Mouse (Mus musculus) ES-Bruce4 (cell line): ENCODE data around the gene Irf2. TPM values are rescaled to one million over a fixed set of nuclear protein-coding genes. Genes with fewer than 3 reads are reported as not detected.

ENCODE experiments used
- H3K27ac ChIP-seq: 2 replicates; pipeline ENCODE4 v1.5.1; 2012; ENCODE audit warnings: low read length, inconsistent platforms; ENCODE audit not compliant: insufficient read depth
- H3K27me3 ChIP-seq: 2 replicates; pipeline ENCODE4 v1.6.1; 2012; ENCODE audit warnings: mild to moderate bottlenecking, low read length, inconsistent platforms; ENCODE audit not compliant: control insufficient read depth, poor library complexity, insufficient read depth, severe bottlenecking
- H3K36me3 ChIP-seq: 2 replicates; pipeline ENCODE4 v1.6.1; 2012; ENCODE audit warnings: inconsistent platforms, mild to moderate bottlenecking, low read length, moderate library complexity; ENCODE audit not compliant: control insufficient read depth, poor library complexity, insufficient read depth, severe bottlenecking
- H3K4me1 ChIP-seq: one replicate; pipeline ENCODE4 v1.8.1; 2011; ENCODE audit warnings: low read length; ENCODE audit not compliant: control insufficient read depth, insufficient read depth
- H3K4me3 ChIP-seq: 2 replicates; pipeline ENCODE4 v1.5.1; 2011; ENCODE audit warnings: low read depth, mild to moderate bottlenecking, low read length
- H3K9ac ChIP-seq: 2 replicates; pipeline ENCODE4 v1.6.1; 2012; ENCODE audit warnings: low read depth, mild to moderate bottlenecking, inconsistent platforms; ENCODE audit not compliant: poor library complexity, severe bottlenecking
- H3K9me3 ChIP-seq: replicated peaks from 2 replicates; pipeline ENCODE4 v1.6.1; 2012; ENCODE audit warnings: mild to moderate bottlenecking, low read length, inconsistent platforms; ENCODE audit not compliant: control insufficient read depth, poor library complexity, insufficient read depth, severe bottlenecking
- CTCF ChIP-seq: IDR thresholded peaks from one replicate; pipeline ENCODE4 v1.8.1; 2011; ENCODE audit warnings: low read depth, low read length
- EP300 ChIP-seq: IDR thresholded peaks from 2 replicates; pipeline ENCODE4 v1.6.1; 2011; ENCODE audit warnings: low read depth, low read length; ENCODE audit not compliant: insufficient read depth
- POLR2A ChIP-seq: IDR thresholded peaks from one replicate; pipeline ENCODE4 v1.8.1; 2011; ENCODE audit warnings: low read length; ENCODE audit not compliant: insufficient read depth
- polyA plus RNA-seq: library from polyadenylated mRNA; stranded (reverse); fragments of >200 nt; gene quantifications from 2 replicates; pipeline ENCODE4 v1.2.4, GENCODE M21; 2011; ENCODE audit warnings: low read depth; ENCODE audit not compliant: missing spikeins, insufficient read depth, insufficient read length

Gene Irf2
- polyA plus RNA-seq, 1 experiment, result 17.6 TPM

DNA sequence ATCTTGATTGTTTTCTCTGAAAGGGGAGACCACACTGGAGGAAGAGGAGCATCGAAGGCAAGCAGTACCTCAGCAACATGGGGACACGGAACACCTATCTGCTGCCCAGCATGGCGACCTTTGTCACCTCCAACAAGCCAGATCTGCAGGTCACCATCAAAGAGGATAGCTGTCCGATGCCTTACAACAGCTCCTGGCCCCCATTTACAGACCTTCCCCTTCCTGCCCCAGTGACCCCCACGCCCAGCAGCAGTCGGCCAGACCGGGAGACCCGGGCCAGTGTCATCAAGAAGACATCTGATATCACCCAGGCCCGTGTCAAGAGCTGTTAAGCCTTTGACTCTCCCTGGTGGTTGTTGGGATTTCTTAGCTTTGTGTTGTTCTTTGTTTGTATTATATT, 106.4 kb downstream of the Irf2 start:
- Histone ChIP-seq H3K36me3 (no peaks in the 10 kb centered on the region), H3K27ac (no peak overlapping the region), H3K4me3 (no peak overlapping the region), H3K9me3 (no peaks in the 10 kb centered on the region), H3K9ac (no peak overlapping the region), H3K27me3 (no peaks in the 10 kb centered on the region), H3K4me1 (peaks cover 2% of the 10 kb centered on the region)
- TF ChIP-seq CTCF (no peak), POLR2A (no peak), EP300 (no peak)

DNA sequence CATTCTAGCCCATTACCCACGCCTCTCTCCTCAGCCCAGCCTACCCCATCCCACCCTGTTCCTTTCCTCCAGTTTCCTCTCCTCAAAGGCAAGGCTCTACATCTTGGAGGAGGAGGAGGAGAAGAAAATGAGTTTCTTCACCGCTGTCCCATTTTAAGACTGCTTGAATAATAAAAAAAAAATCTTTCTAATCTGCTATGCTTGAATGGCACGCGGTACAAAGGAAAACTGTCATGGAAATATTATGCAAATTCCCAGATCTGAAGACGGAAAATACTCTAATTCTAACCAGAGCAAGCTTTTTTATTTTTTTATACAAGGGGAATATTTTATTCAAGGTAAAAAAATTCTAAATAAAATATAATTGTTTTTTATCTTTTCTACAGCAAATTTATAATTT, 107.4 kb downstream of the Irf2 start:
- H3K4me1 ChIP-seq, result peaks cover 2% of the 10 kb centered on the region
- H3K9ac ChIP-seq, result no peak overlapping the region
- H3K4me3 ChIP-seq, result no peak overlapping the region
- TF ChIP-seq POLR2A (no peak), EP300 (no peak), CTCF (no peak)
- H3K36me3 ChIP-seq, result no peaks in the 10 kb centered on the region
- H3K27ac ChIP-seq, result no peak overlapping the region
- H3K9me3 ChIP-seq, result no peaks in the 10 kb centered on the region; the same call in 1 of the 2 replicates
- no peaks in the 10 kb centered on the region for H3K27me3 ChIP-seq

DNA sequence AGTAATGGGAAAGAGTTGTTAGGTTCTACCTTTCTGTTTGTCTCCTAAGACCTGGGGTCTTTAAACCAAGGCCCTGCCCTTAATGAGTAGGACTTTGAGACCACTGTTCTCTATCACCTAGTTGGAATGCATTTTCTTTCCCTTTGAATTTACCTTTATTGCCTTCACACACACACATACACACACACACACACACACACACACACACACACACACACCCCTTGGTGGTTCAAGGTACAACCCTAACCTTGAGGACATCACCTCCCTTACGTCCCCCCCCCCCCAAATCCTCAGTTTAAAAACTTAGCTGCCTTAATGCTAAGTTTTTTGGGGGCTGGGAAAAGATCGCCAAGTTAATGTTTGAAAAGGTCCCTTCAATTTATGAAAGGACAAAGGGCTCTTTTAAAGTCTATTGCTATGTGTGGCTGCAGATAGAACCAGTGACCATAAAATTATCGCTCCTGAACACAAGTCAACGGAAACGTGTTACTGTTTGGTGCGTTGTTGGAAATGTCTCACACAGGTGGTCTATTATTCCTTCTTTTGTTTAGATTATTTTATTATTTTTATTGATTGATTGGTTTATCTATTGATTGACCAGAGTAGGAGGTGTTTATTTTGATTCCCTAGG, 108.6 kb downstream of the Irf2 start:
- no peaks in the 10 kb centered on the region for H3K27me3 ChIP-seq
- no peak overlapping the region for H3K4me3 ChIP-seq
- no peak overlapping the region for H3K9ac ChIP-seq
- H3K36me3 ChIP-seq, result no peaks in the 10 kb centered on the region
- no peaks in the 10 kb centered on the region; the same call in 1 of the 2 replicates for H3K9me3 ChIP-seq
- TF ChIP-seq POLR2A (no peak), EP300 (no peak), CTCF (no peak)
- peaks cover 2% of the 10 kb centered on the region for H3K4me1 ChIP-seq
- H3K27ac ChIP-seq, result no peak overlapping the region

DNA sequence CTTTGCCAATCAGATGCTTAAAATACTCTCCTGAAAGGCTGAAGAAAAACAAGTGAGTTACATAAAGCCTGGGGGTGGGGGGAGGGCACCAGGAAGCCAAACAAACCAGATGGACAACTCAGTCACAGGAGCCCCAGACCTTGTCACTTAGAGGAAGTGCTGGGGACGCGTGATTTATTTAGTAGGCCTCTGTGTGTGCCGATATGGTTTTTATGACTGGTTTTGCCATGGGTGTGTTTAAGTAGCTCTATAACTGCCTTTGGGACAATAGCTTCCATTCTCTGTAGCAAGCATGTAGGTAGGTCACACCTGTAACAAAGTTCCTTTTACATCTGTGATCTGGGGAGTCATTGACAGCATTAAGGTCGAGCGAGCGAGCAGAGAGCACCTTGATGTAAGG, 109.4 kb downstream of the Irf2 start:
- Histone ChIP-seq H3K4me1 (peaks cover 2% of the 10 kb centered on the region), H3K9me3 (no peaks in the 10 kb centered on the region; the same call in 1 of the 2 replicates), H3K36me3 (no peaks in the 10 kb centered on the region), H3K4me3 (no peak overlapping the region), H3K27me3 (no peaks in the 10 kb centered on the region), H3K27ac (no peak overlapping the region), H3K9ac (no peak overlapping the region)
- no peak for TF ChIP-seq EP300

DNA sequence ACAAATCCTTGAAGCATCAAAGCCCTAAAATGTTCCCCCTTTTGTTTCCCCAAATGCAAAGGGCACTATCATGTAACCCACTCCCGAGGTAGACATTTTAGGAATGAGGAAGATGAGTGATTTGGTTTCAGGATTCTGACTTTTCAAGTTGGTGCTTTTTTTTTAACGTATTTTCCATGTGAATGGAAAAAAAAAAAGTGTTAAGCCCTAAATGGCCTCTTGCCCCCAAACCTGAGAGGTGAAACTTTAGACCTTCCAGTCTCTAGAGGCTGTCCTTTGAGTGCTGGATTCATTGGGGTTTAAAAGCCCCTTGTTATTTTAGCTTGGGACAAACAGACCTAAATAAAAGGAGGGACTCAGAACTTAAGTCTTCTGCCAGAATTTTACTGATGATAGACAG, 109.9 kb downstream of the Irf2 start:
- no peaks in the 10 kb centered on the region for H3K36me3 ChIP-seq
- no peak overlapping the region for H3K4me3 ChIP-seq
- peaks cover 2% of the 10 kb centered on the region for H3K4me1 ChIP-seq
- no peaks in the 10 kb centered on the region for H3K27me3 ChIP-seq
- no peaks in the 10 kb centered on the region; the same call in 1 of the 2 replicates for H3K9me3 ChIP-seq
- H3K27ac ChIP-seq, result no peak overlapping the region
- no peak overlapping the region for H3K9ac ChIP-seq
- TF ChIP-seq POLR2A (no peak), CTCF (no peak), EP300 (no peak)

DNA sequence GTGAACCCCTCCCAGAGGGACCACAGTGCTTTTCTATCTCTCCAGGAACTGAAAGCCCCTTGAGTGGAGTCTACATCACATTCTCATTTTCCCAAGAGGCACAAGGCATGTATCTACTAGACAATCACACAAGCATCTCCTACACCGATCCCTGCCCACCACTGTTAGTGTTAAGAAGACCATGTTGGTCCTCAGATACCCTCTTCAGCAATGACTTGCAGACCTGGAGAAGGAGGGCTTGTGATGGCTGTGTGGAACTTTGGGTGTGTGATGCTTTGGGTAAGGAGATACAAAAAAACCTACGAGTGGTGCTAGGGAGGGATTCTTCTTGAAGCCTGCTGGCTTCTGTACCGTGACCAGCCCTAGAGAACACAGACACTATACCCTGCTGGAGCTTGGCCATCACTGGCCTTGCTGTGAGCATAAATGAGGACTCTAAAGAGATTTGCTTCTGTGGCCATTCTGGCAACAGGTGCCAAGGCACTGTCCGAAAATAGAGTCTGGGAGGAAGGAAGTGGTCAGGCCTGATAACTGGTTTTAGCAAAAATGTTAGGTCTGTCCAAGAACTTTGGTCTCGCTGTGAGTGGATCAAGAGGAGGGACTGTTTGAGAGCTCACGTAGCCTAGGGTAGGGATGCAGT, 110.8 kb downstream of the Irf2 start:
- Histone ChIP-seq H3K9me3 (no peaks in the 10 kb centered on the region; the same call in 1 of the 2 replicates), H3K27me3 (no peaks in the 10 kb centered on the region), H3K27ac (no peak overlapping the region), H3K36me3 (no peaks in the 10 kb centered on the region), H3K9ac (no peak overlapping the region), H3K4me3 (no peak overlapping the region), H3K4me1 (no peaks in the 10 kb centered on the region)
- TF ChIP-seq CTCF, result no peak
- TF ChIP-seq POLR2A, result no peak
- TF ChIP-seq EP300, result no peak
